Mouse (Mus musculus) heart, embryonic 15.5 days (tissue): ENCODE results near the gene Ss18l1. TPM values are rescaled to one million over a fixed set of nuclear protein-coding genes. Genes with fewer than 3 reads are reported as not detected.

Experiments
- ATAC-seq: fragments of 200-750 bp; cut with Nextera tagmentation; replicated peaks from 2 replicates; pipeline ENCODE4 v1.8.0; 2017; ENCODE audit warnings: low read depth, moderate TSS enrichment; ENCODE audit not compliant: insufficient number of reproducible peaks, insufficient read depth, low FRiP score
- H3K27ac ChIP-seq: fragments of 300-500 bp; sonication (generic); 2 replicates; pipeline ENCODE4 v1.5.1; 2015; ENCODE audit warnings: mild to moderate bottlenecking, inconsistent platforms
- H3K27me3 ChIP-seq: fragments of 300-500 bp; sonication (generic); 2 replicates; pipeline ENCODE4 v1.6.1; 2015; ENCODE audit warnings: inconsistent platforms
- H3K36me3 ChIP-seq: fragments of 300-500 bp; sonication (generic); 2 replicates; pipeline ENCODE4 v1.6.1; 2015; ENCODE audit warnings: mild to moderate bottlenecking, inconsistent platforms
- H3K4me1 ChIP-seq: fragments of 300-500 bp; sonication (generic); replicated peaks from 2 replicates; pipeline ENCODE4 v1.6.1; 2015; ENCODE audit warnings: inconsistent platforms
- H3K4me2 ChIP-seq: fragments of 300-500 bp; sonication (generic); 2 replicates; pipeline ENCODE4 v1.6.1; 2015; ENCODE audit warnings: inconsistent platforms, mild to moderate bottlenecking, moderate library complexity
- H3K4me3 ChIP-seq: fragments of 300-500 bp; sonication (generic); 2 replicates; pipeline ENCODE4 v1.5.1; 2015; ENCODE audit warnings: mild to moderate bottlenecking, inconsistent platforms
- H3K9ac ChIP-seq: fragments of 300-500 bp; sonication (generic); 2 replicates; pipeline ENCODE4 v1.6.1; 2015; ENCODE audit warnings: mild to moderate bottlenecking, inconsistent platforms
- H3K9me3 ChIP-seq: fragments of 300-500 bp; sonication (generic); replicated peaks from 2 replicates; pipeline ENCODE4 v1.6.1; 2016; ENCODE audit warnings: inconsistent platforms
- WGBS: fragments of 180-500 bp; shearing (Covaris S2); methylation state at CpG from one replicate; pipeline ENCODE4 v1.1.7; 2015; ENCODE audit warnings: mixed read lengths; 5-methylcytosine and 5-hydroxymethylcytosine counted together
- polyA plus RNA-seq: library from polyadenylated mRNA; unstranded; fragments of >200 nt; fragmentation: Nextera tagmentation; extraction: Ambion mirVana; gene quantifications from 2 replicates; pipeline ENCODE4 v1.2.1, GENCODE M21; 2015

Gene Ss18l1
- polyA plus RNA-seq, 1 experiment from 2014 or later = 2.5 TPM

DNA sequence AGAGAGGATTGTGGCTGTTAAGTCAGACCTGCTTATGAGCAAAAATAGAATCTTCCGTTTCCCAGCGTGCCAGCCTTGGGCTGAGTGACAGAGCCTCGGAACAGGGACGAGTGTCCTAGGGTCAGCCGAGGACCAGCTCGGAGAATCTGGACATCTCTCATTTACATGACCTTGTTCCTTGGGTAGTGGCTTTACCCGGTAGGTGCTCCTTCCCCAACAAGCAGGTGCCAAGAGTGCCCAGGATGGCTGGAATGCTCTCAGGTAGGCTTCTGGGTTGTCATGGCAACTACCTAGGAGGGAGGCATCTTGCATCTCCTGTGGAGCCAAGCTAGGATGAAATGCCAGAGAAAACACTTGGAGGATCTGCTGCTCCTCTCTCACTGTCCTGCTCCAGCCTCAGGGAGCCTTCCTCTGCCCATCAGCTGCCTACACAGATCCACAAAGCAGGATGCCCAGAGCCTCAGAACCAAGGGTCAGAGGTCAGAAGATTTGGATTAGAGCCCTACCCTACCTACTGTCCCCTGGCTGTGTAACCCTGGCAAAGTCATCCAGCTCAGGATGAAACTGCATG, 22.1 kb upstream of the Ss18l1 start:
- Histone ChIP-seq H3K27ac (no peak overlapping the region), H3K27me3 (peaks cover 8% of the 10 kb centered on the region; the same call in 1 of the 2 replicates), H3K4me2 (no peak overlapping the region), H3K9ac (no peak overlapping the region), H3K4me3 (no peak overlapping the region), H3K36me3 (no peaks in the 10 kb centered on the region), H3K4me1 (peaks cover 9% of the 10 kb centered on the region; the same call in 1 of the 2 replicates), H3K9me3 (no peaks in the 10 kb centered on the region)
- ATAC-seq = no peak
- 60% methylated on average over 7 of the region's 7 CpGs for WGBS

DNA sequence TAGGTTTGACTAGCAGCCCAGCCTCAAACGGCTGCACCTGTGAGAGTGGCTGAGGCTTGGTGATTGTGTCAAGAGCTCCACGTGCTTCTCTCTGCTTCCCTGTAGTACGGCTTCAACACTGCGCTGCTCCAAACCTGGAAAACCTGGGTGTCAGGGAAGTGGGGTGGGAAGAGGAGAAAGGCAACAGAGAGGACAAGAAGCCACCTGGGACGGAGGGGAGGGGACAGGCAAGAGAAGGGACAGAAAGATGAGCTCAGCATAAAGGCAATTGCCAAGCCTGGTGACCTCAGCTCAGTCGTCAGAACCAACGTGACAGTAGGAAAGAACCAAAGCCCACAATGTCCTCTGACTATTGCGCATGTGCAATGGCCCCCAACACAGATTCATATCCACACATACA, 21.4 kb upstream of the Ss18l1 start:
- no peak overlapping the region for H3K9ac ChIP-seq
- no peak for ATAC-seq
- H3K4me3 ChIP-seq = no peak overlapping the region
- H3K9me3 ChIP-seq = no peaks in the 10 kb centered on the region
- no peak overlapping the region for H3K27ac ChIP-seq
- H3K4me1 ChIP-seq = peaks cover 12% of the 10 kb centered on the region
- H3K27me3 ChIP-seq = peaks cover 8% of the 10 kb centered on the region; the same call in 1 of the 2 replicates
- H3K36me3 ChIP-seq = no peaks in the 10 kb centered on the region
- WGBS = 67% methylated on average over 8 of the region's 8 CpGs
- H3K4me2 ChIP-seq = no peak overlapping the region

DNA sequence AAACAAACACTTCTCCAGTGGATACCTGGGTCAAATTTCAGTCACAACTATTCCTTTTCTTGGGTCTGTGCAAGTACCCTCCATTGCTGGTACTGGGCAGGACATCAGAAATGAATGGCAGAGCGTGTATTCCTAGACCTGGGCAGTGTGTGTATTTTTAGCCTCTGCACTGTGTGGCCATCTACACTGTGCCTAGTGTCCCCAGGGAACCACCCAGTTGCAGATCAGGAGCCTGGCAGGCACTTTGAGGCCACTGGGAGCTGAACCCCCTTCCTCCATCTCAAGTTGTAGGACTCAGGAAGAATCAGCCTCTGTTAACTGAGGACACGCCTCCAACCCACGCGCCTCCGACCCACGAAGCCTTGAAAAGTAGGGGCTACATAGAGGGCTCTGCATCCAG, 19.6 kb upstream of the Ss18l1 start:
- whole genome bisulfite sequencing = 50% methylated on average over 6 of the region's 6 CpGs
- Histone ChIP-seq H3K36me3 (no peaks in the 10 kb centered on the region), H3K9me3 (no peaks in the 10 kb centered on the region), H3K4me1 (peaks cover 31% of the 10 kb centered on the region), H3K27me3 (peaks cover 8% of the 10 kb centered on the region; the same call in 1 of the 2 replicates), H3K9ac (no peak overlapping the region), H3K4me2 (no peak overlapping the region), H3K4me3 (no peak overlapping the region), H3K27ac (no peak overlapping the region)
- ATAC-seq = no peak

DNA sequence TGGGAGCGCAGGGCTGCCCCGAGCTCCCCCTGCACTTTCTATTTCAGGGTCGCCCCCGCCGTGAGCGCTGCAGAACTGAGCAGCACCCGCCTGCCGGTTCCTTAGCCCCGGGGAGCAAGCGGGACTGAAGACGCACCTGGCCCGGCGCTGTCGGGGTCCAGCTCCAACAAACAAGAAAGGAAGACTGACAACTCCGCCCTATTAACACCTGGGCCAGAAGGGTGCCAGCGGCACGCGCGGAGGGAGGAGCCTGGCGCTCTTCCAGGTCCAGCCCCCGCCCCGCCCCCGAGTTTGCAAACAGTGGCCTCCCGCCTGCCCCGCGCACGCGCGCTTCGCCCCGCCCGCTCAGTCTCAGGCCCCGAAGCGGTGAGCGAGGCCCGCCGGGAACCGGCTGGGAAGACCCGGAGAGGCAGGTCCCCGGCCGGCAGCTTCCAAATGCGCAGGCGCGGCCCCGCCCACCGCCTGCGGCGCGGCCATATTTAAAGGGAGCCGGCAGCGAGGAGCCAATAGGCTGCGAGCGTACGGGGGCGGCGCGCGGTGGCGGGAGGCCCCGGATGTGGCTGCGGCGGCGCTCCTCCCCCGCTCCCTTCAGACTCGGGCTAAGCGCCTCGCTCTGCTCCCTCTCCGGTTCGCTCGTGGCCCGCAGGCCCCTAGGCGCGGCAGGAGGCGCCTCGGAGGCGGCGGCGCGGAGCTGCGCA, 17.8 kb upstream of the Ss18l1 start, which contains the start of gene Lsm14b:
Lsm14b (plus strand) TSS at position 587 of the 698 bp plus-strand sequence.
- WGBS = under 1% methylated on average over 78 of the region's 80 CpGs
- Histone ChIP-seq H3K4me2 (peak within 1 kb of the TSS; percentile 72), H3K36me3 (peaks cover 8% of the 10 kb centered on the region), H3K27me3 (peaks cover 8% of the 10 kb centered on the region; the same call in 1 of the 2 replicates), H3K9ac (peak within 1 kb of the TSS; percentile 91), H3K4me1 (peaks cover 38% of the 10 kb centered on the region), H3K9me3 (no peaks in the 10 kb centered on the region), H3K4me3 (peak within 1 kb of the TSS; percentile 82), H3K27ac (peak within 1 kb of the TSS; percentile 91)
- peak; percentile 94 for ATAC-seq

DNA sequence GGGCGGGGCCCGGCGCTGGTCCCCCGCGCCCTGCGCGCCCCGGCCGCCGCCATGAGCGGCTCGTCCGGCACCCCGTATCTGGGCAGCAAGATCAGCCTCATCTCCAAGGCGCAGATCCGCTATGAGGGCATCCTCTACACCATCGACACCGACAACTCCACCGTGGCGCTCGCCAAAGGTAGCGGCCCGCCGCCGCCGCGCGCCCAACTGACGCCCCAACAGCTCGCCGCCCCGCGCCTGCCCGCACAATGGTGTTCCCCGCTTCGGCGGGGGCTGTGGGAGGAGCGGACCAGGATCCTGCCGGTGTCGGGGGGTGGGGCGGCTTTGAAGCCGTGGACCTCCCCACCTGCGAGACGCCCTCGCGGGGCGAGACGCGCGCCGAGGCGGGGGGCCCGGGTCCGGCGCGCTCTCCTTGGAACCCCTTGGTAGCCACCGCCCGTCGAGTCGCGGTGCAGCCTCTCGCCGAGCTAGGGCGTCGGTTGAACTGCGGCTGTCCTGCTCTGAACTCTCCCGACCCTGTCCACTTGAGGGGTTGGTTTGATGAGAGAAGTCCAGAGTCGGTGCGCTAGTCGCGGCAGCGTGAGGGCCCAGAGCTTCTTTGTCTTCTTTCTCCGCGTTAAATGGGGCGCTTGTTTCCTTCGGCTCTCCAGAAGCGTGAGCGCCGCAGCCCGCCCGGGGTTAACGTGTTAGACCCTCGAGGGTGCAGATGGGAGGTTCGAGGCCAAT, 17.0 kb upstream of the Ss18l1 start:
- WGBS = 1% methylated on average over 84 of the region's 84 CpGs
- H3K4me1 ChIP-seq = peaks cover 38% of the 10 kb centered on the region
- no peak; the same call in none of the 2 replicates for ATAC-seq

GRCm38 (mm10) chr2:180025861-180026200, 16.5 kb upstream of the Ss18l1 start:
- peaks cover 8% of the 10 kb centered on the region; the same call in 1 of the 2 replicates for H3K27me3 ChIP-seq
- WGBS = 12% methylated on average over 6 of the region's 6 CpGs
- peaks cover 38% of the 10 kb centered on the region for H3K4me1 ChIP-seq
- no peaks in the 10 kb centered on the region for H3K9me3 ChIP-seq
- no peak for ATAC-seq
- peak overlapping the region; percentile 91 for H3K9ac ChIP-seq
- peak overlapping the region; percentile 91; the same call in 1 of the 2 replicates for H3K27ac ChIP-seq
- peak overlapping the region; percentile 72 for H3K4me2 ChIP-seq
- H3K4me3 ChIP-seq = peak overlapping the region; percentile 82
- H3K36me3 ChIP-seq = peaks cover 13% of the 10 kb centered on the region

More for the DNA sequence above, 17.0 kb upstream of the Ss18l1 start:
- Histone ChIP-seq H3K4me2 (peak overlapping the region; percentile 72), H3K36me3 (peaks cover 8% of the 10 kb centered on the region), H3K4me3 (peak overlapping the region; percentile 82), H3K27me3 (peaks cover 8% of the 10 kb centered on the region; the same call in 1 of the 2 replicates), H3K9ac (peak overlapping the region; percentile 91), H3K27ac (peak overlapping the region; percentile 91), H3K9me3 (no peaks in the 10 kb centered on the region)

DNA sequence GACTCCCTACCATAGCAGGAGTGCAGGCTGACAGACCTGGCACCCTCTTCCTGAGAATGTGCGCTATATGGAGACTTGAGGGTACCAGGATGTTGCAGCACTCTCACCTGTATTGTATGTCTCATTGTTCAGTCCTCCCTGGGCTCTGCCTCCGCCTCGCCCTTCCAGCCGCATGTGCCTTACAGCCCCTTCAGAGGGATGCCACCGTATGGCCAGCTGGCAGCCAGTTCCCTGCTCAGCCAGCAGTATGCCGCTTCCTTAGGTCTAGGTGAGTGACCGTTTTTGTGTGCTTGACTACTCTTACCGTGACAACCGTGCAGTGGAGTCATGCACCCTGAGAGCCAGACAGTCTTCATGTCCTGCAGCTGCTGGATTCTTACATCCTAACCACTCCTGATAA, 14.5 kb upstream of the Ss18l1 start:
- H3K9ac ChIP-seq = no peak overlapping the region
- no peak for ATAC-seq
- WGBS = 59% methylated on average over 9 of the region's 9 CpGs
- H3K36me3 ChIP-seq = peaks cover 31% of the 10 kb centered on the region
- 0 out of 2 replicates have a peak overlapping the region, but pooled peaks have one; percentile 72 for H3K4me2 ChIP-seq
- H3K27ac ChIP-seq = no peak overlapping the region
- H3K27me3 ChIP-seq = no peaks in the 10 kb centered on the region; the same call in 1 of the 2 replicates
- no peak overlapping the region; the same call in 1 of the 2 replicates for H3K4me3 ChIP-seq
- peaks cover 38% of the 10 kb centered on the region for H3K4me1 ChIP-seq
- no peaks in the 10 kb centered on the region for H3K9me3 ChIP-seq

DNA sequence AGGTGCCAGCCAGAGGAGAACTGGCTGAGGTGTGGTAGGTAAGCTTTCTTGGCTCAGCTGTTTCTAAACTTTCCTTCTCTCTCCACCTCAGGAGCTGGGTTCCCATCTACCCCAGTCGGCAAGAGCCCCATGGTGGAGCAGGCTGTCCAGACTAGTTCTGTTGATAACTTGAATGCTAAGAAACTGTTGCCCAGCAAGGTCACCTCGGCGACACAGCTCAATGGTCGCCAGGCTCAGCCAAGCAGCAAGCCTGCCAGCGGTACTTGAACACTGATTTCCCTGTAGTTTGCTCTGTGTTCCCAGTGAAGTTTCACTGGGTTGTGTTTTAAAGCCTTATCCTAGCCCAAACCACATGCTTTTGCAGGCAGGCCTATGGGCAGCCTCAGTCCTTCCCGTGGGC, 11.0 kb upstream of the Ss18l1 start:
- no peak overlapping the region for H3K27ac ChIP-seq
- no peaks in the 10 kb centered on the region for H3K9me3 ChIP-seq
- peaks cover 65% of the 10 kb centered on the region for H3K36me3 ChIP-seq
- no peak for ATAC-seq
- H3K4me3 ChIP-seq = no peak overlapping the region
- no peak overlapping the region for H3K4me2 ChIP-seq
- H3K9ac ChIP-seq = no peak overlapping the region
- peaks cover 36% of the 10 kb centered on the region for H3K4me1 ChIP-seq
- 83% methylated on average over 6 of the region's 6 CpGs for WGBS
- H3K27me3 ChIP-seq = no peaks in the 10 kb centered on the region

DNA sequence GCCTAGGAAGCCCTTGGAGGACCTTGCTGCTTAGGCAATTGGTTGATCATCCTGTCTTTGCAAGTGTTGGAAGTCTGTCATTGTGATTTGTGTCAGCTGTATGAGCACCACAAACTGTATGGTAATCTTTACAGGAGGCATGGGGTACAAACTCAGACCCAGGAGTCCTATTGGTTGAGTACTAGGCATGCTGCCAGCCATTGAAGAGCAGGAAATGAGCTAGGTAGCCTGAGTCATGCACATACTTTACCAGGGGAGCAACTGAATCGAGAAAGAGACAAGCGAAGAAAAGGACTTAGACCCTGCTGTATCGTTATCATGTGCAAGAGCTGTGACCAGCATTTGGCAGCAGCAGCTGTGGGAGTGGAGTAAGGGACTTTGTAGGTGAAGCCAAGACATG, 9.4 kb upstream of the Ss18l1 start:
- ATAC-seq = no peak

GRCm38 (mm10) chr2:180033956-180034355, 8.4 kb upstream of the Ss18l1 start:
- Histone ChIP-seq H3K9me3 (no peaks in the 10 kb centered on the region), H3K27me3 (no peaks in the 10 kb centered on the region), H3K9ac (no peak overlapping the region), H3K4me1 (peaks cover 14% of the 10 kb centered on the region; the same call in 1 of the 2 replicates), H3K4me2 (no peak overlapping the region), H3K4me3 (no peak overlapping the region), H3K36me3 (peaks cover 90% of the 10 kb centered on the region), H3K27ac (no peak overlapping the region)
- 60% methylated on average over 3 of the region's 3 CpGs for WGBS
- ATAC-seq = 0 out of 2 replicates have a peak, but pooled peaks have one; percentile 19

More for the DNA sequence above, 9.4 kb upstream of the Ss18l1 start:
- 41% methylated on average over 3 of the region's 3 CpGs for WGBS
- Histone ChIP-seq H3K4me1 (peaks cover 20% of the 10 kb centered on the region), H3K4me2 (no peak overlapping the region), H3K4me3 (no peak overlapping the region), H3K27ac (no peak overlapping the region; the same call in 1 of the 2 replicates), H3K9me3 (no peaks in the 10 kb centered on the region), H3K36me3 (peaks cover 82% of the 10 kb centered on the region), H3K27me3 (no peaks in the 10 kb centered on the region), H3K9ac (no peak overlapping the region)

DNA sequence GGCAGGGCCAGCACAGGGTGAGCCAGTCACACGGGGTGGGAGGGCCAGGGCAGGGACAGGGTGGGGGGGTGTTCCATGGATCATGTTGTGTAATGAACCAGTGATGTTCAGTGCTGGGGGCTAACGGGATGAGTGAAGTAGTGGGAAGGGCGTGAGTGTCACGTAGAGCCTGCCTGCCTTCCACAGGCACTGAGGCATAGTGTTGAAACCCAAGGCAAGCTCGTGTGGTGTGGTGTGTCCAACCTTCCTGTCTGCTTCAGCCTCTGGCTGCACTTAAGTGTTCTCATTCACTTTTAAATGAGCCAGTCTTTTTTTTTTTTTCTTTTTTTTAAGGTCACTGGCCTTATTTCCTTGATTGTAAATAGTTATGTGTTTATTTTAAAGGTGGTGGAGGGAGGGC, 7.6 kb upstream of the Ss18l1 start:
- WGBS = 56% methylated on average over 5 of the region's 5 CpGs
- Histone ChIP-seq H3K36me3 (peaks cover 90% of the 10 kb centered on the region), H3K27me3 (no peaks in the 10 kb centered on the region), H3K9ac (no peak overlapping the region), H3K4me1 (peaks cover 17% of the 10 kb centered on the region; the same call in 1 of the 2 replicates), H3K4me3 (no peak overlapping the region), H3K27ac (no peak overlapping the region), H3K9me3 (no peaks in the 10 kb centered on the region), H3K4me2 (no peak overlapping the region)
- ATAC-seq = no peak; the same call in 1 of the 2 replicates
